Mouse (Mus musculus): ENCODE data around the gene Gsdme.

Gene Gsdme

GRCm38 (mm10) chr6:50252690-50253089 lies 11.0 kb downstream of the Gsdme start:
- in situ Hi-C loops (cut with MboI; ENCODE audit: unreplicated experiment in 2 of 2) = no loop called here

GRCm38 (mm10) chr6:50247791-50248190 lies 15.9 kb downstream of the Gsdme start:
- in situ Hi-C loops (cut with MboI; ENCODE audit: unreplicated experiment in 2 of 2) = no loop called here

DNA sequence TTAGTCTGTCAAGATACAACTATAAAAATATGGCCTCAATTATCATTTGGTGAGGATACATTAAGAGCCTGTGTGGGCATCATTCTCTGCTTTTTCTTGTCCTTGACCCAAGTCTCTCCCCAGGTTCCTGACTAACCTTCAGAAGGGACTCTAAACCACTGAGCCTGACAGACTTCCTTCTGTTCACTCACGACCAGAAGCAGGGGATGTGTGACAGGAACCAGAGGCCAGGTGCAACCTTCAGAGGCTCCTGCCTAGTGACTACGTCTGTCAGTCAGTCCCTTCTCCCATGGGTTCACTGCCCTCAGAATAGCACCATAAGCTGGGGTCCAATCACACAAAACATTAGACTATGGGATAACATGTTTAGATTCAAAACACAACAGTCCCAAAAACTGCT lies 16.3 kb downstream of the Gsdme start:
- in situ Hi-C loops (cut with MboI; ENCODE audit: unreplicated experiment in 2 of 2) = no loop called here

GRCm38 (mm10) chr6:50244967-50245366 lies 18.7 kb downstream of the Gsdme start:
- in situ Hi-C loops (cut with MboI; ENCODE audit: unreplicated experiment in 2 of 2) = no loop called here

DNA sequence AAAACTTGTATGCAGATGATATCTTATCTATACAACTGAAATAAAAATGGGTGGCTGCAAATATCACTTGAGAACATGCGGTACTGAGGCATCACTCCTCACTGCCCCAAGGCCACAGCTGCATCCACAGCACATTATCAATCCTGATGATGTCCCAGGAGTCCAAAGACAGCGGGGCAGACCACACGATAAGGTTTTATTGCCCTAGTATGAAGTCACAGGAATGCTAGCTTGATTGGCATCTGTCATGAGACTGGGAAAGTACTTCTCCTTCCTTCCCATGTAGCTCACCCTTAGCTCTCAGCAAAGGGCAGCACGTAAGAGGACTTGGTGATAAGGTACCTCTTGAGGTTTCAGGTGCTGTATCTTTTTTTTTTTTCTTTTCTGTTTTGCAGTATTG lies 19.5 kb downstream of the Gsdme start:
- in situ Hi-C loops (cut with MboI; ENCODE audit: unreplicated experiment in 2 of 2) = no loop called here

DNA sequence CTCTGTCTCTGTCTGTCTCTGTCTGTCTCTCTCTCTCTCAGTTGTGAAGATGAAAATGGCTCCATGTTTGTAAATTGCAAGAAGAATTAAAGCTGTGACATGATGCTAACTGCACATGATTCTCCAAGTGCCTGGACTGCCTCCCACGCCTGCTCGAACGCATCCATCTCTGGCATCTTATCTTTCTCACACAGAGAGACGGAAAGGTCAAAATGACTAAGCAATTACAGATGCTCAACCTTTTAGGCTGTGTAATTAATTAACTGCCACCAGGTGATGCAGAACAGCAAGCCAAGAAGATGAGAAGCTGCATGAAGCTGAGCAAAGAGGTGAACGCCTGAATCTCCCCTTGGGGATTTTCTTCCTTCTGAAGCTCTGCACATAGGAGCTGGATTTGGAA lies 23.2 kb downstream of the Gsdme start:
- in situ Hi-C loops (cut with MboI; ENCODE audit: unreplicated experiment in 2 of 2) = no loop called here

GRCm38 (mm10) chr6:50239902-50240301 lies 23.8 kb downstream of the Gsdme start:
- in situ Hi-C loops (cut with MboI; ENCODE audit: unreplicated experiment in 2 of 2) = no loop called here

GRCm38 (mm10) chr6:50237963-50238362 lies 25.7 kb downstream of the Gsdme start:
- in situ Hi-C loops (cut with MboI; ENCODE audit: unreplicated experiment in 2 of 2) = no loop called here

- in situ Hi-C loops (cut with MboI; ENCODE audit: unreplicated experiment in 2 of 2) = no loop called here
Observed at GRCm38 (mm10) chr6:50232984-50233383, 30.7 kb downstream of the Gsdme start.

GRCm38 (mm10) chr6:50231288-50231687 lies 32.4 kb downstream of the Gsdme start:
- in situ Hi-C loops (cut with MboI; ENCODE audit: unreplicated experiment in 2 of 2) = no loop called here

GRCm38 (mm10) chr6:50228180-50228579 lies 35.5 kb downstream of the Gsdme start:
- in situ Hi-C loops (cut with MboI; ENCODE audit: unreplicated experiment in 2 of 2) = no loop called here

- in situ Hi-C loops (cut with MboI; ENCODE audit: unreplicated experiment in 2 of 2) = no loop called here
Observed at GRCm38 (mm10) chr6:50225232-50225631, 38.4 kb downstream of the Gsdme start.

GRCm38 (mm10) chr6:50223606-50224005 lies 40.1 kb downstream of the Gsdme start:
- in situ Hi-C loops (cut with MboI; ENCODE audit: unreplicated experiment in 2 of 2) = no loop called here

- in situ Hi-C loops (cut with MboI; ENCODE audit: unreplicated experiment in 2 of 2) = no loop called here
Observed at GRCm38 (mm10) chr6:50222986-50223385, 40.7 kb downstream of the Gsdme start.

DNA sequence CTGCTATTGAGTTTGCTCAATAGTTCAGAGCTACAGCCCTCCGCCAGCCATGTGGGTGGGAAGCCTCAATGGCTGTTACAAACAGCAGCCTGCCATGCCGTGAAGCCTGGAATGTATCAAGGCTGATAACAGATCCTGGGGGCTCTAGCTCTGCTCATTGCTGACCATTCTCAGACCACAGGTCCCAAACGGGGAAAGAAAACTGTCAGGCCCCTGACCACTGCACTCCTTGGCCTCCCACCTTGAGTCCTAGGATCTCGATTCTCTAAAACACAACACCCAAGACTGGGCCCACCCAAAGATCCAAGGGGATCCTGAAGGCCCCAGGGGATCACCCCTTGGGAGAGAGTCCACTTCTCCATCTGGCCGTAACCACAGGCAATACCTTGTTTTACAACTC lies 41.3 kb downstream of the Gsdme start:
- in situ Hi-C loops (cut with MboI; ENCODE audit: unreplicated experiment in 2 of 2) = no loop called here

DNA sequence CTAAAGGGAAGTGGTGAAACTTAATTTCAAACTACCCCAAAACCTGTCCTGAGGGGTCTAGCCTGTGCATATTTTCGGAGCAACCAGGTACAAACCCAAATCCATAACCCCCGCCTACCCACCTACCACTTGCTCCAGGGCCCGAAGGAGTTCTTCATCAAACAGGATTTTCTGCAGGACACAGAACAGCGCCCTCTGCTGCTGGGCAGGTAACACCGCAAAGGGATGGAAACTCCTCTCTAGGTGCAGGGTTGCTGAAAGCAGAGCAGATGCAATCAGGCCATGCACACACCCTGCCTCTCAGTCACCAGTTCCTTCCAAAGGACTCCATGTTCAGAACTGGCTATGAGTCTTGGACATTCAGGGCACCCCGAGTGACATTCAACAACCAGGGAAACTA lies 42.8 kb downstream of the Gsdme start:
- in situ Hi-C loops (cut with MboI; ENCODE audit: unreplicated experiment in 2 of 2) = no loop called here

DNA sequence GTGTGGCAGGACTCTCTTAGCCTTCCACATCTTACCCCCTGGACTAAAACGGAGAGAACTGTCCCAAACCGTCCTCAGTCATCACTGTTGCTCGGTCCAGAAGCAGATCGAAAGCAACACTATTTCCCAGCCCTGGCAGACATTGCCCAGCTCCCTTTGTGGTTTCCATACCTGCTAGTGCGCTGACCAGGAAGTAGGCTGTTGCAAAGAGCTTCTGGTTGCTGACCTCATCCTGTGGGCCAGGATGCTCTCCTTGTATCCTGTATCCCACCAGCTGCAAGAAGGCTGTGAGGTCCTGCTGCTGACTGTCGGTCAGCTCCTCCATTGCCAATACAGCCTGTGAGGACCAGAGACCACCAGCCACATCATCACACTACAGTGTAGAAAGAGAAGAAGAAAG lies 44.6 kb downstream of the Gsdme start:
- in situ Hi-C loops (cut with MboI; ENCODE audit: unreplicated experiment in 2 of 2) = no loop called here

GRCm38 (mm10) chr6:50218628-50219027 lies 45.0 kb downstream of the Gsdme start:
- in situ Hi-C loops (cut with MboI; ENCODE audit: unreplicated experiment in 2 of 2) = no loop called here

DNA sequence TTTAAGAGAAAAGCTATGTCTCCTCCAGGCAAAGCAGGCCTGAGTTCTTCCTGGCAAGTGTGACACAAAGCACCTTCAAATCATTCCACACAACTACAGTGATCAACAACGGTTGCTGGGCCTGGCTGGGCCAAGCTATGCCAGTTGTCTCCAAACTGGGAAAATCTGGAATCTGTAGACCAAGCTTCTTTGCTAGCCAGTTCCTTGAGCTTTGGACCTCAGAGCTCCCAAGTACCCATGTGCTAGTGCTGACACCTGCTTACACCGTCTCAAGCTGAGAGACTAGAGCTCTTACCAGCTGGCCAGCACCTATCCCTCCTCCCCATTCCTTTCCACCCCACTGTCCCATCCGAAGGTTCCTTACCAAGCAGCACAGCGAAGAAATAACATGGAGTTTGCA lies 47.7 kb downstream of the Gsdme start:
- in situ Hi-C loops (cut with MboI; ENCODE audit: unreplicated experiment in 2 of 2) = no loop called here

- in situ Hi-C loops (cut with MboI; ENCODE audit: unreplicated experiment in 2 of 2) = no loop called here
Observed at GRCm38 (mm10) chr6:50215373-50215745, 48.3 kb downstream of the Gsdme start.

GRCm38 (mm10) chr6:50214711-50215372 lies 48.8 kb downstream of the Gsdme start:
- in situ Hi-C loops (cut with MboI; ENCODE audit: unreplicated experiment in 2 of 2) = no loop called here

GRCm38 (mm10) chr6:50205093-50205492 lies 58.6 kb downstream of the Gsdme start:
- in situ Hi-C loops (cut with MboI; ENCODE audit: unreplicated experiment in 2 of 2) = no loop called here

DNA sequence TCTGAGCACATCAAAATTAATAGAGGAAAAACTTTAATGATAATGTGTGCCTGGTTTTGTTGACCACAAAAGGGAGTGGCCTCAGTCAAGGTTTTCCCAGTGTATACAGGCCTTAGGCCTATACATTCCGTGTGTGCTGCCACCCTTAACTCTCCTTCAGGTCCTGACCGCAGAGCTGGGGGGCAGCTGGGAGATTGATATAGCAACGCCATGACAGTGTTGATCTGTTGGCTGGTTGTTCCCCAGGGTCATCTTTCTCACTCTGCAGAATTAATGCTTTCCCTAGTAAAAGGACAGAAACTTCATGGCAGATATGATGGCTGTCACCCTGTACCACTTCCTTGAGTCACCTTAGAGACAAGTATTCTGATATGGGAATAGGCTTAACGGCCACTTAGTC lies 59.3 kb downstream of the Gsdme start:
- in situ Hi-C loops (cut with MboI; ENCODE audit: unreplicated experiment in 2 of 2) = no loop called here

Data from v-Abl transformed pro-B cells (cell line).